Mouse (Mus musculus) liver, postnatal 0 days (tissue): Measurements from ENCODE around the gene Hist1h4c. TPM values are rescaled to one million over a fixed set of nuclear protein-coding genes. Genes with fewer than 3 reads are reported as not detected.
A peak's percentile ranks its signal among the peaks of the same experiment; 100 is the strongest.

Experiments used
- ATAC-seq: fragments of 200-750 bp; cut with Nextera tagmentation; 2 replicates; pipeline ENCODE4 v1.8.0; 2017; ENCODE audit warnings: mild to moderate bottlenecking, moderate library complexity
- DNase-seq: peaks from one replicate; pipeline ENCODE4 v3.0.0-alpha.2; 2016
- H3K27ac ChIP-seq: fragments of 300-500 bp; sonication (generic); 2 replicates; pipeline ENCODE4 v1.5.1; 2014; ENCODE audit warnings: antibody characterized with exemption, moderate library complexity, mild to moderate bottlenecking, low read depth
- H3K27me3 ChIP-seq: fragments of 300-500 bp; sonication (generic); 2 replicates; pipeline ENCODE4 v1.6.1; 2014; ENCODE audit warnings: low read length, control low read depth, mixed read lengths; ENCODE audit not compliant: insufficient read depth
- H3K36me3 ChIP-seq: fragments of 300-500 bp; sonication (generic); replicated peaks from 2 replicates; pipeline ENCODE4 v1.6.1; 2014; ENCODE audit warnings: mild to moderate bottlenecking, control low read depth, low read length, moderate library complexity, mixed read lengths; ENCODE audit not compliant: insufficient read depth
- H3K4me1 ChIP-seq: fragments of 300-500 bp; sonication (generic); 2 replicates; pipeline ENCODE4 v1.6.1; 2014; ENCODE audit warnings: antibody characterized with exemption, mild to moderate bottlenecking, control low read depth; ENCODE audit not compliant: insufficient read depth
- H3K4me2 ChIP-seq: fragments of 300-500 bp; sonication (generic); 2 replicates; pipeline ENCODE4 v1.6.1; 2014; ENCODE audit warnings: low read depth, mild to moderate bottlenecking, low read length, moderate library complexity, mixed read lengths
- H3K4me3 ChIP-seq: fragments of 300-500 bp; sonication (generic); 2 replicates; pipeline ENCODE4 v1.5.1; 2014; ENCODE audit warnings: low read depth, low read length
- H3K9ac ChIP-seq: fragments of 300-500 bp; sonication (generic); replicated peaks from 2 replicates; pipeline ENCODE4 v1.6.1; 2014; ENCODE audit warnings: mild to moderate bottlenecking, moderate library complexity
- H3K9me3 ChIP-seq: fragments of 300-500 bp; sonication (generic); 2 replicates; pipeline ENCODE4 v1.6.1; 2016; ENCODE audit warnings: mild to moderate bottlenecking, control low read depth, low read length, mixed read lengths
- CTCF ChIP-seq: sonication (generic); IDR thresholded peaks from 2 replicates; pipeline ENCODE4 v1.5.1; 2016; ENCODE audit warnings: antibody characterized with exemption, low read depth
- EP300 ChIP-seq: IDR thresholded peaks from 2 replicates; pipeline ENCODE4 v1.6.1; 2016; ENCODE audit warnings: antibody characterized with exemption, low read depth, mild to moderate bottlenecking
- WGBS: fragments of 180-500 bp; shearing (Covaris S2); extraction: QIAGEN DNeasy Blood & Tissue Kit; methylation state at CpG from one replicate; pipeline ENCODE4 v1.1.7; 2014; ENCODE audit not compliant: insufficient replicate concordance; 5-methylcytosine and 5-hydroxymethylcytosine counted together
- polyA plus RNA-seq: library from polyadenylated mRNA; unstranded; fragments of >200 nt; fragmentation: Nextera tagmentation; extraction: Ambion mirVana; gene quantifications from 2 replicates; pipeline ENCODE4 v1.2.1, GENCODE M21; 2015

Gene Hist1h4c
- polyA plus RNA-seq, 1 experiment from 2014 or later = 6.2 TPM

GRCm38 (mm10) chr13:23699767-23700166, 1.5 kb upstream of the Hist1h4c start:
- Histone ChIP-seq H3K4me1 (peaks cover 12% of the 10 kb centered on the region), H3K4me2 (no peak overlapping the region), H3K36me3 (no peaks in the 10 kb centered on the region), H3K27ac (no peak overlapping the region), H3K9me3 (no peaks in the 10 kb centered on the region), H3K9ac (no peak overlapping the region), H3K4me3 (no peak overlapping the region), H3K27me3 (no peaks in the 10 kb centered on the region)
- peak; percentile 7 for DNase-seq
- no peak for TF ChIP-seq EP300
- 0 out of 2 replicates have a peak, but pooled peaks have one; percentile 12 for TF ChIP-seq CTCF
- no peak for ATAC-seq
- 65% methylated on average over 3 of the region's 3 CpGs for WGBS

- Histone ChIP-seq H3K36me3 (no peaks in the 10 kb centered on the region), H3K9me3 (no peaks in the 10 kb centered on the region), H3K27me3 (no peaks in the 10 kb centered on the region), H3K9ac (peak overlapping the region; percentile 38), H3K27ac (peak overlapping the region; percentile 77), H3K4me2 (peak overlapping the region; percentile 73), H3K4me1 (peaks cover 12% of the 10 kb centered on the region), H3K4me3 (no peak overlapping the region)
- DNase-seq (peak; percentile 9), ATAC-seq (no peak)
- TF ChIP-seq CTCF = no peak
- no peak for TF ChIP-seq EP300
- 70% methylated on average over 6 of the region's 6 CpGs for WGBS
Observed at GRCm38 (mm10) chr13:23698996-23699395, 742 bp upstream of the Hist1h4c start.

- Histone ChIP-seq H3K27me3 (no peaks in the 10 kb centered on the region), H3K36me3 (peaks cover 3% of the 10 kb centered on the region; the same call in 1 of the 2 replicates), H3K4me2 (peak overlapping the region; percentile 73), H3K9me3 (no peaks in the 10 kb centered on the region), H3K27ac (peak overlapping the region; percentile 98), H3K4me1 (peaks cover 12% of the 10 kb centered on the region), H3K9ac (peak overlapping the region; percentile 85), H3K4me3 (peak overlapping the region; percentile 54)
- peak; percentile 33 for ATAC-seq
- WGBS = under 1% methylated on average over 21 of the region's 32 CpGs
- peak; percentile 80 for DNase-seq
- TF ChIP-seq CTCF (peak; percentile 91), EP300 (peak; percentile 20; the same call in 1 of the 2 replicates)
Observed at GRCm38 (mm10) chr13:23697491-23698299, 559 bp downstream of the Hist1h4c start.

- Histone ChIP-seq H3K27me3 (no peaks in the 10 kb centered on the region), H3K9ac (peak overlapping the region; percentile 44), H3K4me1 (peaks cover 12% of the 10 kb centered on the region), H3K27ac (peak overlapping the region; percentile 98), H3K4me2 (peak overlapping the region; percentile 61), H3K4me3 (0 out of 2 replicates have a peak overlapping the region, but pooled peaks have one; percentile 4), H3K9me3 (no peaks in the 10 kb centered on the region), H3K36me3 (peaks cover 8% of the 10 kb centered on the region; the same call in 1 of the 2 replicates)
- DNase-seq (peak; percentile 52), ATAC-seq (no peak)
- no peak for TF ChIP-seq CTCF
- no peak for TF ChIP-seq EP300
- 42% methylated on average over 15 of the region's 15 CpGs for WGBS
Observed at GRCm38 (mm10) chr13:23696061-23696474, 2.2 kb downstream of the Hist1h4c start.

- peak within 1 kb of the TSS; percentile 44 for H3K9ac ChIP-seq
- H3K36me3 ChIP-seq = peaks cover 11% of the 10 kb centered on the region; the same call in 1 of the 2 replicates
- H3K4me2 ChIP-seq = peak within 1 kb of the TSS; percentile 61
- H3K4me1 ChIP-seq = peaks cover 12% of the 10 kb centered on the region
- H3K9me3 ChIP-seq = no peaks in the 10 kb centered on the region
- no peak for ATAC-seq
- 57% methylated on average over 13 of the region's 13 CpGs for WGBS
- DNase-seq = peak; percentile 20
- H3K27ac ChIP-seq = peak within 1 kb of the TSS; percentile 98
- no peaks in the 10 kb centered on the region for H3K27me3 ChIP-seq
- TF ChIP-seq CTCF = no peak
- no peak for TF ChIP-seq EP300
- 0 out of 2 replicates have a peak within 1 kb of the TSS, but pooled peaks have one; percentile 4 for H3K4me3 ChIP-seq
Observed at GRCm38 (mm10) chr13:23695514-23695913, 2.7 kb downstream of the Hist1h4c start, which contains the start of gene Hist1h1t. Hist1h1t (plus strand) TSS chr13:23695814.

- Histone ChIP-seq H3K27ac (0 out of 2 replicates have a peak overlapping the region, but pooled peaks have one; percentile 7), H3K36me3 (peaks cover 11% of the 10 kb centered on the region; the same call in 1 of the 2 replicates), H3K9ac (no peak overlapping the region), H3K9me3 (no peaks in the 10 kb centered on the region), H3K4me2 (no peak overlapping the region), H3K27me3 (no peaks in the 10 kb centered on the region), H3K4me3 (no peak overlapping the region), H3K4me1 (peaks cover 12% of the 10 kb centered on the region)
- no peak for DNase-seq
- WGBS = 87% methylated on average over 9 of the region's 9 CpGs
- ATAC-seq = no peak
- TF ChIP-seq EP300 (no peak), CTCF (no peak)
Observed at GRCm38 (mm10) chr13:23694956-23695355, 3.3 kb downstream of the Hist1h4c start.
